Mouse (Mus musculus) liver, adult 2 months (tissue): Measurements from ENCODE around the gene Gm9803.

Experiments
- CTCF ChIP-seq: fragments of 200-500 bp; IDR thresholded peaks from 2 replicates; pipeline ENCODE4 v1.5.1; 2011; ENCODE audit warnings: low read depth, low read length, control low read depth
- POLR2A ChIP-seq: fragments of 200-500 bp; IDR thresholded peaks from 2 replicates; pipeline ENCODE4 v1.6.1; 2011; ENCODE audit warnings: low read length, control low read depth; ENCODE audit not compliant: insufficient read depth; ENCODE audit errors: extremely low read depth

DNA sequence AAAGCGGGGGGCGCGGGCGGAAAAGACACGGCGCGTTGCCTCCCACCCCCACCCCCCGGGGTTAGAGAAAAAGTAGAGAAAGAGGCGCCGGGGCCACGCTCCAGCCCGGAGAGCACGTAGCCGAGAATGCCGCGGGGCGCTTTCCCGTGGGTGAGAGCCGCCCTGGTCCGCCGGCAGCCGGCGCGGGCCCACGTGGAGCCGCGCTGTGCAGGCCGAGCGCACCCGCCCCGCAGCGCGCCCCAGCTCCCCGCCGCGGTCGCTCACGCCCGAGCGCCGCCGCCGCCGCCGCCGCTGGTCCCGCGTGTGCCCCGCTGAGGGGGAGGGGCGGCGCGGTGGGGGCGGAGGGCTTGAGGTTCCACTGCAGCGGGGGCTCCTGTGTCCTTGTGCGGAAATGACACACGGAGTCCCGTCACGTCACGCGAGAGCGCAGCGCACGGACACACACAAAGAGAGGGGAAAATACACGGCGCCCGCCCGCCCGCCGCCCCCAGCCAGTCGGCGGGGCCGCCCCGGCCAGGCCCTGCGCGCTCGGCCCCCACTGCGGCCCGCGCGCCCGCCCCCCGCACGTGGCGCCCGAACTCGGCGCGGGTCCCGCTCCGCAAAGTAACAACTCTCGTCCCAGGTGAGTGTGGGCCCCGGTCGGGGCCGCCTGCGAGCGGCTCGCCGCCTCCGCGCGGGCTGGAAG is 45.0 kb upstream of the Gm9803 start, which contains the start of gene Bend3:
- TF ChIP-seq CTCF (no peak), POLR2A (no peak)
